Mouse (Mus musculus) adrenal gland (tissue): ENCODE measurements around the gene AI661453.

Experiments used
- intact Hi-C: fragments of 180-260 bp; cut with DNase I; formaldehyde crosslinking; loops from one replicate; pipeline ENCODE4 v1.15.1; 2025

The AI661453 gene

DNA sequence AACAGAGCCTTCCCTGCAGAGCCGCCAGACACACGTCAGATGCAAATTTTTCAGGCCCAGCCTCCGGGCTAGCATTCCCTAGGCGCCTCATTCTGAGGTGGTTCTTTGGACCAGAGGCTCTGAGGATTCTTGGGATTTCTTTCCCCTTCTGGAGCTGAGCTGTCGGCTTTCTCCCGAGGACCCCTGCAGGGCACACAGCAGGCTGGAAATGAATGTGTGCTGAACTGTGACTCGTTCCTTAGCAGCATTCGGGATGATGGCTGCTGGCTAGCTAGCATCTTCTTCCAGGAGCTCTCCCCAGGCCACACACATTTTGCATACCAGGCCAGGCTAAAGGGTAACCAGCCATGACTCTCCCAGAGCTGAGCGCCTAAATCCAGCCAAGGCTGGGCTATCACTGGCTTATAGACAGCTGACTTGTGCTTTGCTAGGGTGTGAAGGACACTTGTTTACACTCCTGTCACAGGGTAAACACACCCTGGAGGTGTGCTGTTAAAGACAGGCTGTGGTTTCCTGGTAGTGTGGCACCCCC, 4.0 kb downstream of the AI661453 start:
- intact Hi-C loops: no loop called here

DNA sequence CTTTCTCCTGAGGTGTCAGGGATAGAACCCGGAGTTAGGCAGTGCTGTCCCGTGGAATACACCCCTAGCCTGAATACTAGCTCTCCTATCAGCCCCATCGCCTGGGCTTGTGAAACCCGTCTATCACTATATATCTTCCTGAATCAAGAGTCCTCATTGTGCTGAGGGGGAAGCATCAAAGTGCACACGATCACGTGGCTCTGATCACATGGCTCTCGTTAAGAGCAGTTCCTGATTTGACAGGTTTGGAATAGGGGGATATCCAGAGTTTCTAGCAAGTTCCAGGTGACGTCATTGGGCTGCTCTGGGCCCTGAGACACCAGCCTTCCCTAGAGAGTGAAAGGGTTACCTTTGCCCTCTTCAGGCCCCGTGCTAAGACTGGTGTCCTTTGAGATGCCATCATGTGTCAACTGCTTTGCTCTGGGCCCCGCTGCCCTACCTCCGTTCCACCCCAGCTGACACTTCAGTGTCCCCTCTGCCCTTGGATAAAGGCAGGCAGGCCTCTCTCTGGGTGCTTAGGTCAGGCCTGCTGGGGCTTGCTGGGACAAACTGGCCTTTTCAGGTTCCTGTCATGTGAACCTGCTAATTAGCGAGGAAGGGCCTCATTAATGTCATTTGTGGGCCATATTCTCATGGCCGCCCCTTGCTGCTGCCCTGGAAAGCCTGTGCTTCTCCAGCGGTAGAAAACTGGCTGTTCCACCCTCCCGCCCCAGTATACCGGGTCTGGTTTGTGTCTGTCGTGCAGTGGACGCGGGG, 5.1 kb downstream of the AI661453 start:
- intact Hi-C loops: no loop called here

DNA sequence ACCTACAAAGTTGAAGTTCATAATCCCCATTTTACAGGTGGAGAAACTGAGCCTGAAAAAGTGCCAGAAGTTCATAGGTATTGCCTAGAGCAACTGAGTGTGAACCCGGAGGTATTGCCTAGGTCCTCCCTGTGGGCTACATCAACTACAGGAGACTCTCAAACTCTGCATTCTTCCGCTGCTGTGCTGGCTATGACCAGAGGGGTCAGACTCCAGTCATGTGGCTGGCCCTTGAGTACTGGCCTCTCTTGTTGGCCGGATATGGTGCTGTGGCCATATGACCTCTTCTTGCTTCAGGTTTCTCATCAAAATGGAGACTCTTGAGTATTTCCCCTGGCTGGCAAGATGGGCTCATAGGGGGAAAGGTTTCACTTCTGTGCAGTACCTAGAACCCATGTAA, 5.9 kb downstream of the AI661453 start:
- intact Hi-C loops: no loop called here

DNA sequence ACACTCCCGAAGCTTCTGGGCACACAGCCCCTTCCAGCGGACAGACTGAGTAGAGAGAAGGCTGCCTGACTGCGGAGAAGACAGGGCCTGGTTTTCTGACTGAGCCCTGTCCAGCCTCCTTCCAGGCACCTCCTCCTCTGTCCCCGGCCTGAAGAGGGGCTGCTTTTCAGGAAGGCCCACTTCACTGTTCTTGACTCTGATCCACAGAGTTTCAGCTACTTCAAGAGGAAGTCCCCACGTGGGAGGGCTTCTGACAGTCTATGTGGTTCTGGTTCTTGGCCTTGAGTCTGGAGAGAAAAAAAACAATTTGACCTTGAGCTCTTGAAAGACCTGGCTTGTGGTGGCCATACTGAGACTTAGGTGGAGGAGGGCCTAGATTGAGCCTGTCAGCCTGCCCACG, 7.7 kb downstream of the AI661453 start:
- intact Hi-C loops: no loop called here

DNA sequence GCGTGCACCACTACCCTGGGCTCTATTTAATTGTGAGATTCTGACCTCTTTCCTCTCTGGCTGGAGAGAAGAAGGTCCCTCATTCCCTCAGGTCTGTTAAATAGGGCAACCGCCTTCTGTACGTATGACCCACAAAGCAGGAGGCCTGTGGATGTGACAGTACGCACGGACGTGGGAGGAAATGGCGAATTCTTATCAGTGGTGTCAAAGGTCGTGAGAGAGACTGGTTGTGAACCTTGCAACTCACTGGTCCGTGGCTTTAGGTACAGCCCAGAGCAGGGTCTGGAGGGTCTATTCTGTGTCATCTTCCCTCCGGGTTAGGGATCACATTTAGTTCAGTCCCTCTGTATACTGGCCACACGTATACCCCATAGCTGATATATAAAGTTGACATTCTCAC, 9.1 kb downstream of the AI661453 start:
- intact Hi-C loops: no loop called here

DNA sequence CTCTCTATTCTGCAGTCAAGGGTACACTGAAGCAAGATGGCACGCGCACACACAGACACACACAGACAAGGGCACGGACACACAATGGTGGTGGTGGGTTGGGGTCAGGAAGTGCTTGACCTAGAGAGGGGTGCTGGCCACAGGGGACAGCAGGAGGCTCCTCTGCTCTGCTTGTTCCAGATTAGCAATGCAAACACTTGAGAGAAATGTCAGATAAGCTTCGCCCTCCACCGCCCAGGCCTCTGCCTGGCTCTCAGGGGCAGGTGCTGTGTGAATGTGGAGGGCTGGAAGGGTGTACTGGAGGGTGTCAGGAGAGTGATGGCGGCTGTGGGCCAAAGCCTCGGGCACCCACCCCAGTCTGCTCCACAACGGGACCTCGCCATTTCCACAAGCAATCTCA, 9.6 kb downstream of the AI661453 start:
- intact Hi-C loops: no loop called here

DNA sequence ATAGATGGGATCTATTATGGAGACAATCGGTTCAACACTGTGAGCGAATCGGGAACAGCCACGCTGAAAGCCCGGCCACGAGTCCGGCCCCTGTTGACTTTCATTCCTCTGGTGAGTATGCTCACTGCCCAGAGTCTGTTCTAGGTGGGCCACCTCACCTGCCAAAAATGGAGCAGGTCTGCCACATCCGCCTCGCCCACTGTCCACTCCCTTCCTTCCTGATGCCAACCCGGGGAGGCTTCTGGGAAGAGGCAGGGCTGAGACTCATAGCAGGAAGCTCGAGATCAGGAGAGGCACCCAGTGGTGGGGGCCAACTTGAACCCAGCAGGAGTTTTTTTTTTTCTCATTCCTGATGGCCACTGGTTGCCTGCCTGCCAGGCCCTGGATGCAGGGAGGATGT, 10.1 kb downstream of the AI661453 start:
- intact Hi-C loops: no loop called here

DNA sequence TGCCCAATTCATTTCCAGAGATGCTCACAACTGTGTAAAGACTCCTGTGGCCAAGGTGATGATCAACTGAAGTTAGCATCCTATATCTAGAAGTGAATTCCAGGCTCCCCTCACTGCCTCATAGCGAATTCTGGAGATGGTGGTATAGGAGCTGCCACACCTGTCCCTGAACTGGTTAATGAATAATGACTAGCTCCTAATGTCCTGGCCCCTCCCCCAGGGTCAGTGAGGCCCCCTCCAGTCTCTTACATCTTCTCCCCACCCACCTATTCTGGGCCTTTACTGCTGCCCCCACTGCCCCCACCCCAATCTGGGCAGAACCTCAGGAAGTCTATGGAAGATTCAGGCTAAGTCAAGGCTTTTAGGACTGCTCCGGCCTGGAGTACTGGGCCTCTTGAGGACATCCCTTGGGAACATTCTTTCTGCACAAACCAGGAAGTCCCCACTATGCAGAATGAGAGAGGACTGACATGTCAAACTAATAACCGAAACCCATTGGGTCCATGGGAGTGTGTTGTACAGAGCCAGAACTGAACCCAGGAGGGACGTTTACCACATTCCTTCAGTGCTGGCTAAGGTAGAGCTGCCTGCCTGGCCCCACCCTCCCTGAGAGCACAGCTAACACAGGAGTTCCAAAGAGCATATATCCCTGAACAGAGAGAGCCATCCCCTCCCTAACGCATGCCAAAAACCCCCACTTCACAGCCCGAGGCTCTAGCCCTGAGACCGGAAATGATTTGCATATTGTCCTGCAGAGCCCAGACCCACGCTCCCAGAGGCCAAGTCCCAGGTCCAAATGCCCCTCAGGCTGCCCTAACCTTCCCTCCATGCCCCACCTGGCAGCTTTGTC, 12.3 kb downstream of the AI661453 start:
- intact Hi-C loops: no loop called here

DNA sequence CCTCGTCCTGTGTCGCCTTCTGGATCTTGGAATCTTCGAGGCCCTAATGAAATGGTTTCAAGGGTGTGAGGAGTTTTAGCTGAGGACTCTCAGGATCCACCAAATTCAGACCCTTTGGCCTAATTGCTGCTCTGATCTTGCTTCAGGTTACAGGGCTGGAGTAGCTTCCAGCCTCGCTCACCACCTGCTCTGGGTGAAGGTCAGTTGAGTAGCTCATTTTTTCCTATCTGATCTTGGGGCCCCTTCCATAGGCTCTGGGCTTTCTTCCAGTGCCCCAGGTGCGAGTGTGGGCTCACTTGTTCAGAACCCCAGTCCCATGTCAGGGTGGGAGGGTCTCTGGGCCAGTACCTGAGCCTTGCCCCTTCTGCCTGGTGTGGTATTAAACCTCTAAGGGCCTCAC, 13.0 kb downstream of the AI661453 start:
- intact Hi-C loops: no loop called here

DNA sequence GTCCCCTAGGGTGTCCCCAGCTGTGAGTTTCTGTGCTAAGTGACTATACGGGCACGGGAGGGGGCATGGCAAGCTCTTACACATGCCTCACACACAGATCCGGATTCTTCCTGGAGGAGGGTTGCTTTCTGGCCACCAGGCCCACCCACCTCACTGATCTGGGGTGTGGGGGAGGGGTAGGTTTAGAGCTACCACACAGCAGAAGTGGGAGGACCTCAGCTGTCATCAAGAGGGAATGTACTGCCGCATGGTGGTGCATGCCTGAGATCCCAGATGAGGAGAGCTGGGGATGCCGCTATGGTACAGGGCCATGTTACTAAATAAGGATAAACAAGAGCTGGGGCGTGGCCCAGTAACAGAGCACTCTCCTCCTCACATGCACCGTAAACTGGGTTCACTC, 13.8 kb downstream of the AI661453 start:
- intact Hi-C loops: no loop called here

DNA sequence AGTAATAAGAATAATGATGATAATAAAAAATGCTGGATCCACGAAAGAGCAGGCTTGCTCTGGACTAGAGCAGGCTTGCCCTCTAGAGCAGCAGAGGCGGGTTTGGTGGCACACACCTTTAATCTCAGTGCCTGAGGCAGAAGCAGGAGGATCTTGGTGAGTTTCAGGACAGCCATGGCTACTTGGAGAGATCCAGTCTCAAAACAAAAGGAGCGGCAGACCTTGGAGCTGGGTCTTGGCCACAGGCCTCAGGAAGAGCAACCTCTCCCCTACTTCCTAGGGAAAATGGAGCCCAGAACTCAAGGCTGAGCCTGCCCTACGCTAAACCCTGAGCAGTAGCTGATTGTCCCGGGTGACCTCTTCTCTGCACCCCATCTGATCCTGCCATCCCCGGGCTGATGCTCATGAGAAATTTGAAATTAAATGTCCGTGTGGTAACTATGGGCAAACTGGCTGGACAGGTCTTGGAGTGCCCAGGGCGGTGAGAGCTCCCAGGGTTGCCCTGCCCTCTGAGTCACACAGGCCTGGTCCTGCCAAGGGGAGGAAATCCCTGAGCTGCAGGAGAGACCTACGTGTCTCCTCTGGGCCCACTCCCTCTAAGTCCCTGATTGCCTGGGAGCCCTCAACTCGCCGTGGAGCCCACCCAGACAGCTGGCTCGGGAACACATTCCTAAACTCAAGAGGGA, 14.6 kb downstream of the AI661453 start:
- intact Hi-C loops: no loop called here

DNA sequence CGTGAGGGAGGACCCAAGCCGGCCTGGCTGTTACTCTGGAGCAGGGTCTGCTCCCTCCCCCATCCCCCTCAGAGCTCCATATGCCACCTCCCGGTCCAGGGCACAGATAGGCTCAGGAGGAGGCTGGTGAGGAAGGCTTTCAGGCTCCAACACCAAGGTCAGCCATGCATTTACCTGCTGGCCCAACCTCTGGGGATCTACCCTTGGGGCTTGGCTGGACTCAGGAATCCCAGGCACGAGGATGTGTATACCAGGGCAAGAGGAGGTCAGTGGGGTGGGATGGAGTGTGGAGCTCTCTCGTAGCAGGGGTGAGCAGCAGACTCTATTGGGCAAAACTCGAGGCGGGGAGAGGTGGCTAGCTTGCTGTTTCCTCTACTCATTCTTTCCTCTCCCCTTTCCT, 16.5 kb downstream of the AI661453 start:
- intact Hi-C loops: no loop called here

DNA sequence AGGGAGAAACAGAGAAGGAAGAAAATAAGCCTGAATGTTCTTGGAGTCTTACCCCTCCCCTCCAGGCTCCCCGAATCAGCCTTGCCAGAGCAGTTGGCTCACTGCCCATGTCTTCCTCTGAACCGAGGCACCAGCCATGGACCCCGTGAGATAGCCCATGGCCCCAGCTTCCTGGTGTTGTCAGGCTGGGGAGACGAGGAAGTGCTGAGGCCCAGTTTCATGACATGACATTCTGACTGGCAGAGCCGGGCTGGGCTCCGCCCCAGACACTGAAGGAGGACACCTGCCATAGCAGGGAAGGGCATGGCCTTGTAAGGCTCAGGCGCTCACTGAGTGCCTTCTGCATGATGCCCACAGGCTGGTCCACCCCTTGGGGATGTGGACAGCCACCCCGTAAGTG, 18.3 kb downstream of the AI661453 start:
- intact Hi-C loops: no loop called here

DNA sequence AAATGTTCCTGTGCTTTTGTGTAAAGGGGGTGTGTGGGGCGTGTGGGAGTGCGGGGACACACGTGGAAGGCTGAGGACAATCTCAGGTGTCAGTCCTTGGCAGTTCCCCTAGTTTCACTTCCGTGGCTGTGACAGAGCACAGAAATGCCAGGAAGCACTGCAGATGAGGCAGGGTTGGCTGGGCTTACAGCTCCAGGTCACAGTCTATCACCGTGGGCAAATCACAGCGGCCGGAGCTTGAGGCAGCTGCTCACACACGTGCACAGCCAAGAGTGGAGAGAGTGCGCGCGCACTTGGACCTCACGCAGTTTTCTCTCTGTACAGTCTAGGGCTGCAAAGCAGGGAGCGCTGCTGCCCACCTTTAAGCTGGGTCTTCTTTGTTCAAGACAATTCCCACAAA, 21.9 kb downstream of the AI661453 start:
- intact Hi-C loops: no loop called here

DNA sequence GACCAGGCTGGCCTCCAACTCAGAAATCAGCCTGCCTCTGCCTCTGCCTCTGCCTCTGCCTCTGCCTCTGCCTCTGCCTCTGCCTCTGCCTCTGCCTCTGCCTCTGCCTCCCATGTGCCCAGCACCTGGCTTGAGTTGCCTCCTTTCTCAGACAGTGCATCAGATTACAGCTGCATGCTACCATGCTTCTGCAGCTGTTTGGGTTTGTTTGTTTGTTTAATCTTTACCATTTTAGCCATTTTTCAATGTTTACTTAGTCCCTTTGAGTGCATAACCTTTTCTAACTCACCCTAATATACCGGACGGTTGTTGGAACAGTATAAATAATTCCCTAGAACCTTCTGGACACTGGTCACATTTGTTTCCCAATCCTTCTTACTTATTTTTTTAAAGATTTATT, 22.5 kb downstream of the AI661453 start:
- intact Hi-C loops: no loop called here

DNA sequence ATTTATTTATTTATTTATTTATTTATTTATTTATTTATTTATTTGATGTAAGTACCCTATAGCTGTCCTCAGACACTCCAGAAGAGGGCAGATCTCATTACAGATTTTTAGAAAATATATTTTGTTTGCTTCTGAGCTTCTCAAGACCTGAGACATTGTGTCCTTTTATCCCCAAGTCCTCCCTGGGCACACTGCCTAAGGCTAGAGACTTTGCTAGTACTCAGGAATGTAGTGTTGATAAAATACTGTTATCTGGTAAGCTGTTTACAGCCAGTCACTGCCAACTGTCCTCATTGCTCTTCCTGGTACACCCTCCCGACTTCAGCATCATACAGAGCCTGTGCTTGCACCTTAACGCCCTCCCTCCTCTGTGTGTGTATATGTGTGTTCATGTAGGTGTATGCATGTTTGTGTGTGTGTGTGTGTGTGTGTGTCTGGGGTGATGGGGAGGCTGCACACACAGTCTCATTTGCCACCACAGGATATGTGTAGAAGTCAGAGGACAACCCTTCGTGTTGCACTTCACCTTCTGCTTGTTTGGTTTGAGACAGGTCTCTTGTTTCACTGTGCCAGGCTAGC, 23.0 kb downstream of the AI661453 start:
- intact Hi-C loops: no loop called here

DNA sequence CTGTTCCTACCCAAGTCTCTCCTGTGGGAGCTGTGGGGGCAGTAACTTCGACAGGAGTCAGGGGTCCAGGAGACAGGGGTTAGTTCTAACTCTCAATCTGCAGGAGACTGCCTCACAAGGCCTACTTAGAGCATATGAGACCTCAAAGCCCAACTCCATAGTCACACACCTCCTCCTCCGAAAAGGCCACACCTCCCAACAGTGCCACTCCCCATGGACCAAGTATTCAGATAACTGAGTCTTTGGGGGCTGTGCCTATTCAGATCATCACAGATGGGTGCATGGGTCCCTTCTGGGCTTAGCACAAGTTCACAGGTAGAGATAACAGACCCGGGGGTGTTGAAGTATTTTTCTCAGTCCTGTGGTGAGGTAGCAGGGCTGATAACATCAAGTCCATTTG, 25.3 kb downstream of the AI661453 start:
- intact Hi-C loops: loop anchor here (5.0 kb wide), 1 partner anchor 44 kb away; no protein-coding TSS in a partner anchor

DNA sequence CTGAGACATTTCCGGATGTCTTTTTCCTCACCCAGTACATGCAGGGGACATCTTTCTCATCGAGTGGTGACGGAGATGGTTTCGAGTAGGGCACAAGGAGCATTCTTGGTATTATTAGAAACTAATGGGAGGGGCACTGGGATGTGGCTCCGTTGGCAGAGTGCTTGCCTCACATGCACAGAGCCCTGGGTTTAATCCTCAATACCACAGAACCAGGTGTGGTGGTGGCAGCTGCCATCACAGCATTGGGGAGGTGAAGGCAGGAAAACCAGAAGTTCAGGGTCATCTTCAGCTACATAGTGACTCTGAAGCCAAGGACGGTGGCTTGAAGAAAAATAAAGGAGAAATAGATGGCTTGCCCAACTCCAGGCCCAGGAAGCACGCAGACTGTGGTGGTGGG, 25.8 kb downstream of the AI661453 start:
- intact Hi-C loops: loop anchor here (5.0 kb wide), 1 partner anchor 45 kb away; no protein-coding TSS in a partner anchor

DNA sequence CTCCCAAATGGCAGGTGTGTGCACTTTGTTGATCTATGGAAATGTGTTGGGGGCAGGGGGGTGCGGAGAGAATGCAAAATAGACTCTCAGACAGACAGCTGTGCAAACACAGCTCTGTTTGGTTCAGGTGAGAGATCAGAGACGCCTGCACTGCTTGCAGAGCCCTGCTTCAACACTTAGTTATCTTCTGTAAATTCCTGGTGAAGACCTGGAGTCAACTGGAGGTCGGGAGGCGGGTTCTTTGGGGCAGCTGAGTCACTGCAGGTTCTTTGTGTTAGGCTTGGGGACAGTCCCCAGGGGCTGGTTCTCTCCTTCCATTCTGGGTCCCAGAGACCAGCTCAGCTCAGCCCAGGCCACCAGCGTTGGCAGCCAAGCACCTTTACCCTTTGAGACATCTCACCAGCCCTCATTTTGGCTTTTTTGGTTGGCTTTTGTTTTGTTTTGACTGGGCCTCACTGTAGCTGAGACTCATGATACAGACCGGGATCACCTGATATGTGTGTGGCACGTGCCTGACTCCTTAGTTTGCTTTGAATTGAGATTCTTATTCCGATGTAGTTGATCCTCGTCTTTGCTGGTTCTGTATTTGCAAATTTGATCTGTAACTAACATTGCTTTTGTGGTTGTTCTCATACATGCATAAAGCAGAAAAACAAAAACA, 26.4 kb downstream of the AI661453 start:
- intact Hi-C loops: loop anchor here (5.0 kb wide), 1 partner anchor 46 kb away; no protein-coding TSS in a partner anchor

DNA sequence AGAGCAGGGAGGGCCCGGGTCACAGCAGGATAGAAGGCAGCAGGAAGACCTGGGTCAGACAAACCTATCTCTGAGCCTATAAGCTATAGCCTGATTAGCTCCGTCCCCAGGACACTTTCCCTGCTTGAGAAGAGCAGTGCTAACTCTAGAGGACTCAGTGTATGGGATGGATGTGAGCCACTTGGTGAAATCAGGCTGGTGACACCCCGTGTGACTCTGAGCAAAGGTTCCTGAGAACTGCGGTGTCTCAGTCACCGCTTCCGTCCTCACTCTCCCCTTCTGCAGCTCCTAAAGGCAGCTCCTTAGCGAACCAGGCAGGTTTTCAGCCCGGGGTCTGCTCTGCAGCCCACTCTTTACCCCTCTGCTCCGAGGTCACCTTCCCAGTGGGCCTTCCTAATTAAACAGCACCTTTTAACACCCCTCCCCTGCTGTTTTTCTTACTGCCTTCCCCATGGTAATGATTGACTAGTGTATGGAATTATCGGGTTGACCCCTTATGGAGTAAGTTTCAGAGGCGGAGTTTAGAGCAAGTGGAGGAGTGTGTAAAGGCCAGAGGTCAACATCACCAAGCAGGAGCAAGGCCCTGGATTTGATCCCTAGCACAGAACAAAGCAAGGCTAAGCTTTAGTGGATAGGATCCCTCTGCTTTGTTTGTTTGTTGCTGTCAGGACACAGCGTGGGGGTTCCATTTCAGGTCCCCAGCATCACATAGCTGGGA, 28.0 kb downstream of the AI661453 start:
- intact Hi-C loops: loop anchor here (5.0 kb wide), 1 partner anchor 47 kb away; no protein-coding TSS in a partner anchor
